Mouse (Mus musculus) sigmoid colon, adult 10 weeks (tissue): ENCODE data around the gene Top2a. TPM values are rescaled to one million over a fixed set of nuclear protein-coding genes. Genes with fewer than 3 reads are reported as not detected.

ENCODE experiments used
- polyA plus RNA-seq: library from polyadenylated mRNA; stranded (reverse); fragments of 350-450 nt; fragmentation: Illumina TruSeq; extraction: RNeasy Lipid Tissue Mini Kit (QIAGEN cat#74804); gene quantifications from one replicate; pipeline ENCODE4 v1.2.3, GENCODE M21; 2014; ENCODE audit warnings: low read depth, low replicate concordance

Top2a gene
- polyA plus RNA-seq: 66.4 TPM

DNA sequence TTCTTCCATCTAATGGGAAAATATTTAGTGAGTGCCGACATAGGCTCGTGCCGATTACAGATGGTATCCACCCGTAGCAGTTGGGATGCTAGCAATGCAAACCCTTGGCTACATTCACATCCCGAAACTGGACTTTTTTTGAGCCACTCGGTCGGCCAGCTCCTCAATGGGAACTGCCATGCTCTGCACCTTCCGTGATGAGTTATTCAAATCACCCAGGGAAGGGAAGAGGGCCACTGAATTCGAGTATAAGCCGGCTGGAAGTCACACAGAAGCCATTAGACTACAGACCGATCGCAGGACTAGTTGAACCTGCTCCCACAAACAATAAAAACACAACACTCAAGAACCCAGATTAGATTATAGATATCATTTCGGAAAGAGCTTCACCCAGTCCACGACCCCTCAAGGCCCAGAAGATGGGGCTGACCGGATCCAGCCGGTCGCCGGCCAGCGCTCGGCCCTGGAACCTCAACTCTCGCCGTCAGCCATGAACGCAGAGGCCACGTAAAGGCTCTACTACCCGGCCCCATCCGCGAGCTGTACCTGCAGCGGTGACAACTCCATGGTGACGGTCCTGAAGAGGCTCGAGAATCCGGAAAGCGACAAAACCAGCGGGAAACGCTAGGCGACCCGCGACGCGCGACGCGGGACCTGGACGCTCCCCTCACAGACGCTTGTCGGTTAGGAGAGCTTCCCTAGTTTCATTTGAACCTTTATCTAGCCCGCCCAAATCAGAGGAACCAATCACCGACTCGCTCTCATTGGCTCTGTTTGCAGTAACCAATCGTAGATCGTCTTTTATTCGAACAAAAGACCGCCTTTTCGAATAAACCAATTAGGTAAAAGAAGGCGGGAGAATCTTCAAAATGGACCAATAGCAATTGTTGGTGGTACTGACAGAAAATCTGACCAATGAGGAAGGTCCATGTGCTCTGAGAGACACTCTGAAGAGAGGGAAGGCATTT lies at the start of gene Top2a:
Top2a (minus strand) TSS at position 690 of the 968 bp plus-strand sequence.

DNA sequence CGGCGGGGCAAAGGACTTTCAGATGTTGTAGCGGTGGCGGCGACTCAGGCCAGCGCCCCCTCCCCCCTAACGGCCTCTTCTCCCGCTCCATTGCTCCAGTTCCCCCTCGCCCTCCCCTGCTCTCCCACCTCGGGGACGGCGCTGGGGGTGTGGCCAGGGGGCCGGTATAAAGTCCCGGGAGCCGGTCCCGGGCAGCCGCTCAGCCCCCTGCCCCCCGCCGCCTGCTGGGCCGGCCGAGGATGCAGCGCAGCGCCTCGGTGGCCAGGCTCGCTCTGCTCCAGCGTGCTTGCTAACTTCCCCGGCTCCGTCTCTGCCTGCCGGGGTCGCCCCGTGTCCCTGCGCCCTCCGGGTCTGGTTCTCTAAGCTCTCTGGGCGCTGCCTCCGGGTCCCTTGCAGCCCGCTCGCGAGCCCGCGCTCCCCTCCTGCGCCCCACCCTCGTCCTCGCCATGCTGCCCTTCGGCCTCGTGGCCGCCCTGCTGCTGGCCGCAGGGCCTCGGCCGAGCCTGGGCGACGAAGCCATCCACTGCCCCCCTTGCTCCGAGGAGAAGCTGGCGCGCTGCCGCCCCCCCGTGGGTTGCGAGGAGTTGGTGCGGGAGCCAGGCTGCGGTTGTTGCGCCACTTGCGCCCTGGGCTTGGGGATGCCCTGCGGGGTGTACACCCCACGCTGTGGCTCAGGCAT lies 17.2 kb upstream of the Top2a start, which contains the start of gene Igfbp4:
Igfbp4 (plus strand) TSS at position 194 of the 679 bp plus-strand sequence.

DNA sequence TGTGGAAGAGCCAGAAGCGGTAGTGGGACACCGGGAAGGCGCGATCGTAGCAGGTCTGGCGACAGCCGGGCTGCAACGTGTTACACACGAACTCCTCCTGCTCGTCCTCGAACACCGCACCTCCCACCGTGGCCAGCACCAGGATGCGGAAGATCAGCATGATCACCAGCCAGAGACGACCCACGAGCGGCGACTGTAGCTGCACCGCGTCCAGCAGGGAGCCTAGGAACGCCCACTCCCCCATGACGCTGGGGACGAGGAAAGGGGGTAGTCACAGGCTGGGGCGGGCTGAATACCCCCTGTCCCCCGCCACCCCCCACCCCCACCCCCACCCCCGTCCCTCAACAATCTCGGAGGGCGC lies 41.2 kb downstream of the Top2a start, which contains the start of gene Gjd3:
Gjd3 (minus strand) TSS at position 244 of the 361 bp plus-strand sequence.

Other genes starting within 250 kb of the Top2a start
- 3.3 TPM for gene Nr1d1, start 248.9 kb downstream of the Top2a start, polyA plus RNA-seq
- 95.5 TPM for gene Msl1, start 228.7 kb downstream of the Top2a start, polyA plus RNA-seq
- 31.6 TPM for gene Casc3, start 219.3 kb downstream of the Top2a start, polyA plus RNA-seq
- gene Rapgefl1, start 187.4 kb downstream of the Top2a start, polyA plus RNA-seq: 33.8 TPM
- gene Wipf2, start 160.6 kb downstream of the Top2a start, polyA plus RNA-seq: 24.1 TPM
- gene Cdc6, start 116.4 kb downstream of the Top2a start, polyA plus RNA-seq: 2.2 TPM
- 1.3 TPM for gene Rara, start 96.4 kb downstream of the Top2a start, polyA plus RNA-seq
- gene Gjd3, start 41.2 kb downstream of the Top2a start, polyA plus RNA-seq: not detected
- gene Igfbp4, start 17.1 kb upstream of the Top2a start, polyA plus RNA-seq: 20.5 TPM
- 44.7 TPM for gene Tns4, start 65.1 kb upstream of the Top2a start, polyA plus RNA-seq
- gene Ccr7, start 130.9 kb upstream of the Top2a start, polyA plus RNA-seq: 0.57 TPM
- 168 TPM for gene Smarce1, start 206.8 kb upstream of the Top2a start, polyA plus RNA-seq
- gene Krt222, start 219.9 kb upstream of the Top2a start, polyA plus RNA-seq: 3.2 TPM